Mouse (Mus musculus) c-Kit-positive CD71-positive TER-119-positive erythroid progenitor cells, embryonic 14.5 days (primary cell): ENCODE data around the gene Il11ra1.
A peak's percentile ranks its signal among the peaks of the same experiment; 100 is the strongest.
"Not testable (repeated sequence)": the region's sequence is repeated elsewhere in the genome, so short reads cannot be mapped to it uniquely, and the experiment has no call there.

Experiments
- DNase-seq: peaks from one replicate; pipeline ENCODE4 v3.0.0-alpha.2; 2013; ENCODE audit warnings: low spot score

Gene Il11ra1

GRCm38 (mm10) chr4:41754797-41755337, 55.1 kb downstream of the Il11ra1 start, which contains the start of gene Galt:
Galt (plus strand) TSS chr4:41755228.
- no peak for DNase-seq

GRCm38 (mm10) chr4:41755338-41756305, 55.8 kb downstream of the Il11ra1 start, which contains the start of gene Sigmar1:
Sigmar1 (minus strand) TSS chr4:41756157.
- peak; percentile 78 for DNase-seq

- DNase-seq, result no peak
These were observed 56.7 kb downstream of the Il11ra1 start for GRCm38 (mm10) chr4:41756440-41756839.

- DNase-seq, result no peak
These were observed 57.5 kb downstream of the Il11ra1 start for GRCm38 (mm10) chr4:41757321-41757720.

GRCm38 (mm10) chr4:41758021-41758420, 58.2 kb downstream of the Il11ra1 start:
- DNase-seq, result no peak

- no peak for DNase-seq
These were observed 58.9 kb downstream of the Il11ra1 start for GRCm38 (mm10) chr4:41758701-41759100.

GRCm38 (mm10) chr4:41759206-41759605, 59.4 kb downstream of the Il11ra1 start:
- no peak for DNase-seq

- no peak for DNase-seq
These were observed 60.0 kb downstream of the Il11ra1 start for GRCm38 (mm10) chr4:41759656-41760287.

- DNase-seq, result peak; percentile 59
These were observed 60.5 kb downstream of the Il11ra1 start for GRCm38 (mm10) chr4:41760288-41760721.

- DNase-seq, result no peak
These were observed 61.1 kb downstream of the Il11ra1 start for GRCm38 (mm10) chr4:41760911-41761310.

GRCm38 (mm10) chr4:41761680-41762079, 61.9 kb downstream of the Il11ra1 start:
- no peak for DNase-seq

GRCm38 (mm10) chr4:41762099-41762687, 62.4 kb downstream of the Il11ra1 start:
- DNase-seq, result no peak

- DNase-seq, result not testable (repeated sequence)
These were observed 62.9 kb downstream of the Il11ra1 start for GRCm38 (mm10) chr4:41762688-41763114.

GRCm38 (mm10) chr4:41763176-41763575, 63.4 kb downstream of the Il11ra1 start:
- DNase-seq, result not testable (repeated sequence)

- DNase-seq, result not testable (repeated sequence)
These were observed 67.5 kb downstream of the Il11ra1 start for GRCm38 (mm10) chr4:41767301-41767700.

GRCm38 (mm10) chr4:41772946-41773345, 73.2 kb downstream of the Il11ra1 start:
- DNase-seq, result not testable (repeated sequence)

GRCm38 (mm10) chr4:41773502-41773901, 73.7 kb downstream of the Il11ra1 start:
- DNase-seq, result not testable (repeated sequence)

GRCm38 (mm10) chr4:41774002-41774401, 74.2 kb downstream of the Il11ra1 start, which contains the start of gene Ccl27a:
Ccl27a (minus strand) TSS chr4:41774247.
- peak; percentile 60 for DNase-seq

GRCm38 (mm10) chr4:41774506-41774905, 74.7 kb downstream of the Il11ra1 start:
- DNase-seq, result not testable (repeated sequence)

- DNase-seq, result not testable (repeated sequence)
These were observed 76.1 kb downstream of the Il11ra1 start for GRCm38 (mm10) chr4:41775840-41776239.

- DNase-seq, result not testable (repeated sequence)
These were observed 81.5 kb downstream of the Il11ra1 start for GRCm38 (mm10) chr4:41781271-41781670.
